Mouse (Mus musculus): ENCODE measurements around the gene Tgif2lx2.
"Not testable (repeated sequence)": the region's sequence is repeated elsewhere in the genome, so short reads cannot be mapped to it uniquely, and the experiment has no call there.

Gene Tgif2lx2

DNA sequence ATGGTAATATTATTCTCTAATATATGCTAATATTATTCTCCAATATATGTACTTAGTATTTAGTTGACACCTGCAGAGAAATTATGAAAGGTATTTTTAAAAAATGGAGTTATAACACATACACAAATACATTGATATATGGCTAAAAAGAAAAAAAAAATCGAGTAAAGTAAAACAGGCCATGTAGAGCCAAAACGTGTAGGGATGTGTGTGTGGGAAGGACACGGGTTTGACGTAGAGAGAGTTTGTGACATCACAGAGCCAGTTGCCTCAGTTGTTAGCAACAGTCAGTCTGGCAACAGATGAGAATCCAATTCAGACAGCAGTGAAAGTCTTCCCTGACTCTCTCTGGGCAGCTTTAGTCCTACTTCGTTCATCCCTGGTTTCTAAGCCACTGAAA, at the start of gene Tgif2lx2:
TSS of gene Tgif2lx2 (plus strand) at position 301 of the 400 bp plus-strand sequence.
- DNase-seq (ENCODE audit: low spot score) = not testable (repeated sequence)

Data from ovary, adult 18-20 months (tissue).